Mouse (Mus musculus) kidney, embryonic 14.5 days (tissue): ENCODE measurements around the gene Trap1. TPM values are rescaled to one million over a fixed set of nuclear protein-coding genes. Genes with fewer than 3 reads are reported as not detected.
A peak's percentile ranks its signal among the peaks of the same experiment; 100 is the strongest.

Experiments
- ATAC-seq: fragments of 200-750 bp; cut with Nextera tagmentation; 2 replicates; pipeline ENCODE4 v1.8.0; 2017; ENCODE audit warnings: moderate number of reproducible peaks, mild to moderate bottlenecking, moderate TSS enrichment, moderate library complexity; ENCODE audit not compliant: low FRiP score, low TSS enrichment
- H3K27ac ChIP-seq: fragments of 300-500 bp; sonication (generic); 2 replicates; pipeline ENCODE4 v1.5.1; 2014; ENCODE audit warnings: low read depth, mild to moderate bottlenecking, low read length, moderate library complexity, mixed read lengths
- H3K27me3 ChIP-seq: fragments of 300-500 bp; sonication (generic); 2 replicates; pipeline ENCODE4 v1.6.1; 2014; ENCODE audit warnings: mild to moderate bottlenecking, low read length; ENCODE audit not compliant: control insufficient read depth, insufficient read depth
- H3K36me3 ChIP-seq: fragments of 300-500 bp; sonication (generic); 2 replicates; pipeline ENCODE4 v1.6.1; 2014; ENCODE audit warnings: low read length, mixed read lengths; ENCODE audit not compliant: control insufficient read depth, insufficient read depth
- H3K4me1 ChIP-seq: fragments of 300-500 bp; sonication (generic); 2 replicates; pipeline ENCODE4 v1.6.1; 2014; ENCODE audit warnings: low read length, mixed read lengths; ENCODE audit not compliant: control insufficient read depth, insufficient read depth
- H3K4me2 ChIP-seq: fragments of 300-500 bp; sonication (generic); replicated peaks from 2 replicates; pipeline ENCODE4 v1.6.1; 2014; ENCODE audit warnings: low read depth, mild to moderate bottlenecking, low read length
- H3K4me3 ChIP-seq: fragments of 300-500 bp; sonication (generic); 2 replicates; pipeline ENCODE4 v1.5.1; 2014; ENCODE audit warnings: mild to moderate bottlenecking, low read length
- H3K9ac ChIP-seq: fragments of 300-500 bp; sonication (generic); 2 replicates; pipeline ENCODE4 v1.6.1; 2014; ENCODE audit warnings: low read depth, mild to moderate bottlenecking, low read length, moderate library complexity
- H3K9me3 ChIP-seq: fragments of 300-500 bp; sonication (generic); 2 replicates; pipeline ENCODE4 v1.6.1; 2016; ENCODE audit warnings: low read length; ENCODE audit not compliant: control insufficient read depth
- WGBS: fragments of 180-500 bp; shearing (Covaris S2); extraction: QIAGEN DNeasy Blood & Tissue Kit; methylation state at CpG from one replicate; pipeline ENCODE4 v1.1.7; 2014; 5-methylcytosine and 5-hydroxymethylcytosine counted together
- polyA plus RNA-seq: library from polyadenylated mRNA; unstranded; fragments of >200 nt; fragmentation: Nextera tagmentation; extraction: Ambion mirVana; gene quantifications from 2 replicates; pipeline ENCODE4 v1.2.1, GENCODE M21; 2014

The Trap1 gene
- polyA plus RNA-seq, 1 experiment from 2014 or later = 116 TPM

DNA sequence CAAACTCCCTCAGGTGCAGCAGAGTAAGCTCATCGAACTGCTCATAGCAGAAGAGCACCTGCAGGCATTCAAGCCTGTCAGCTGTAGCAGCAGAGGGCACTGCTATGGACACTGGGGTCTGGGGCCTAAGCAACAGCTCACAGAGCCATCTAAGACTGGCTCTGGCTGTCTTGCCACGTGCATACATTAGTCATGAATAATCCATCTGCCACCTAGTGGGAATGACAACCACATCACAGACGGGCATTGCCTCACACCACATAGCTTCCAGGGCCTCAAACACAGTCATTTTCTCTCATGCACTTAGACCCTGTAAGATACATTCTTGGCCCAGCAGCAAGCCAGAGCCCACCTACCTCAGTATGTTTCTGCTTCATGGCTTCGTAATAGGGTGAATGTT, 32.1 kb downstream of the Trap1 start:
- no peak overlapping the region for H3K9ac ChIP-seq
- no peak overlapping the region for H3K27ac ChIP-seq
- peaks cover 87% of the 10 kb centered on the region for H3K36me3 ChIP-seq
- H3K9me3 ChIP-seq = no peaks in the 10 kb centered on the region
- no peaks in the 10 kb centered on the region for H3K27me3 ChIP-seq
- H3K4me1 ChIP-seq = no peaks in the 10 kb centered on the region
- no peak overlapping the region for H3K4me2 ChIP-seq
- WGBS = 86% methylated on average over 4 of the region's 4 CpGs
- no peak for ATAC-seq
- no peak overlapping the region for H3K4me3 ChIP-seq

DNA sequence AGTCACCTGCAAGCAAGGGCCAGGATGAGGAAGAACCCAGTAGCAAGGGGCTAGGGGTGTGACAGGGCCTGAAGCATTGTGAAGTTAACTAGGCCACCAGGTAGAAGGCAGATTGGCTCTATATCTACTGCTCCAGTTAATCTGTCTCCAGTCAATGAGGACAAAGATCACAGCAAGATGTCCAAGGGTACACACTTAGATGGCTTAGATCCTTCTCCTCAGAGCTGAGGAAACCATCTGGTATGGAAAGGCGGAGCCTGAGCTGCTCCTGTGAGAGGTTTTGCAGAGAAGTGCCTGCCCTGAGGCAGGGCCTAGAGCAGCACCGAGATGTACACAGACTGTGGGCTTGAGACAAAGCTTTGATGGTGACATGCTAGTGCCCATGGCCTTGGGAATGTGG, 33.5 kb downstream of the Trap1 start:
- WGBS = 95% methylated on average over 2 of the region's 2 CpGs
- H3K9ac ChIP-seq = no peak overlapping the region
- no peak for ATAC-seq
- H3K36me3 ChIP-seq = peaks cover 87% of the 10 kb centered on the region
- H3K4me1 ChIP-seq = no peaks in the 10 kb centered on the region
- no peak overlapping the region for H3K4me3 ChIP-seq
- no peaks in the 10 kb centered on the region for H3K27me3 ChIP-seq
- H3K27ac ChIP-seq = no peak overlapping the region
- H3K4me2 ChIP-seq = no peak overlapping the region
- H3K9me3 ChIP-seq = no peaks in the 10 kb centered on the region

DNA sequence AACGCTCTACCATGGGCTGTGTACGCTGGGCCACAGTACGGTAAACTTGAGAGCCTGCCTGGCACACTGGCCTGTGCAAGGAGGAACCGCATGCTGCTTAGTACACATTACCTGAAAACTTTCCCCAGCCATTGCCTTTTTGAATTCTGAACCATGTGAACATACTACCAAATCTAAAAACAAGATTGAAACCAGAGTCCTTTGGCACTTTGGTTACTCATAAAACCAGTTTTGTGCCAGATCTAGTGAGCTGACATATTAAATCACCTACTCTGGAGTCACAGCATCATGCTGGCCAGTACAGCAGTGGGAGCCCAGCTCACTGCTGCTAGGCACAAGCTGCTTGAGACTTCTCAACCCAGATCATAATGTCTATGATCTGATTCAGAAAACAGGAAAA, 36.0 kb downstream of the Trap1 start:
- Histone ChIP-seq H3K4me1 (no peaks in the 10 kb centered on the region), H3K36me3 (peaks cover 88% of the 10 kb centered on the region), H3K27me3 (no peaks in the 10 kb centered on the region), H3K9me3 (no peaks in the 10 kb centered on the region), H3K4me2 (no peak overlapping the region), H3K9ac (no peak overlapping the region), H3K27ac (no peak overlapping the region), H3K4me3 (no peak overlapping the region)
- 96% methylated on average over 4 of the region's 4 CpGs for WGBS
- ATAC-seq = no peak

DNA sequence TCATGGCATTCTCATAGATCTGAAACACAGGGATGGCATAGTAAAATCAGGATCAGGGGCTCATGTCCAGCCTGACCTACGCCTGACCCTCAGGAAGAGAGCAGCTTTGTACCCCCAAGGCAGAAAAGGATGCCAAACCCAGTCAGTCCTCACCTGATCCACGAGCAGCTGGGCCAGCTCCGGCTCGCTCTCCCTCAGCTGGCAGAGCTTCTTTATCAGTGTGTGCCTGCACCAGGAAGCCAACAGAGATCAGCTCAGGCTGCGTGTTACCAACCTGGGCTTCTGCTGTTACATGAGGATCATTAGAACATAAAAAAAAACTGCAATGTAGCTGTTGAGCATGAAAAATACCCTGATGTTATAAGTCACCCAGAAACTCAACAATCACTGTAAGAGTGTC, 37.4 kb downstream of the Trap1 start:
- Histone ChIP-seq H3K4me2 (no peak overlapping the region), H3K36me3 (peaks cover 79% of the 10 kb centered on the region), H3K27me3 (no peaks in the 10 kb centered on the region), H3K4me3 (no peak overlapping the region), H3K9ac (no peak overlapping the region), H3K27ac (no peak overlapping the region), H3K4me1 (no peaks in the 10 kb centered on the region), H3K9me3 (no peaks in the 10 kb centered on the region)
- WGBS = 86% methylated on average over 5 of the region's 5 CpGs
- ATAC-seq = no peak

DNA sequence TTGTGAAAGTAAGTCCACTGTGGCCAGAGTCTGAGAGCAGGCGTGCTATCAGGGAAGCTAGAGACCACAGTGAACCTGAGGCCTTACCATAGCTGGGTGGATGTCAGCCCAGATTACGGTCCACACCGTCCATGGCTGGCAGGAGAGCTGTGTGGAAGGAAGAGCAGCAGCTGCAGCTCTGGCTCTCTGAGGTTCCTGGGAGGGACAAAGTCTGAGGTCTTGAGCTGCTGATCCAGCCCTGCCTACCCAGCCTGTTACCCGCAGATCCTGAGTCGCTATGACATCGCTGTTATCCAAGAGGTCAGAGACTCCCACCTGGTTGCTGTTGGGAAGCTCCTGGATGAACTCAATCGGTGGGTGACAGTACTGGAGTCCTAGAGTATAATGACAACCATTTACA, 39.9 kb downstream of the Trap1 start:
- no peaks in the 10 kb centered on the region for H3K27me3 ChIP-seq
- no peak overlapping the region for H3K27ac ChIP-seq
- H3K9me3 ChIP-seq = no peaks in the 10 kb centered on the region
- H3K4me1 ChIP-seq = no peaks in the 10 kb centered on the region
- no peak for ATAC-seq
- H3K9ac ChIP-seq = no peak overlapping the region
- no peak overlapping the region for H3K4me2 ChIP-seq
- no peak overlapping the region for H3K4me3 ChIP-seq
- peaks cover 57% of the 10 kb centered on the region for H3K36me3 ChIP-seq
- WGBS = 95% methylated on average over 7 of the region's 7 CpGs

DNA sequence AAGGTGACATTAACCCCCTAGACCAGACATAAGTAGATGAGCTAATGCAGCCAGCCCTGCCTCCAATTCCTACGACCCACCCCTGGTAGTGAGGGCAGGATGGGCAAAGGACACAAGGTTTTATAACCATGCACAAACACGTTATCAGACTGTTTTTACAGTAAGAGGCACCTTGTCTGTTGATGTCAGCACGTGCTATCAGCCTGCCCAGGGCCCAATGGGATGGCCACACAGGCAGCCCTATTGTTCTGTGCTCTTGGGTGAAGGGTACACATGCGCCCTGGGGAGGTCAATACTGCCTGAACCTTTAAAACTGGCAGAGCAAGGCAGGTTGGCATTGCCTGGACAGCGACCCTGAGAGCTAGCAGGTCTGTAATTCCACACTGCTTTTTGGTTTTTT, 40.8 kb downstream of the Trap1 start, which contains the start of gene Dnase1:
TSS of gene Dnase1 (plus strand) at position 136 of the 400 bp plus-strand sequence.
- no peak for ATAC-seq
- Histone ChIP-seq H3K27ac (no peak within 1 kb of the TSS), H3K4me3 (no peak within 1 kb of the TSS), H3K9ac (no peak within 1 kb of the TSS), H3K36me3 (peaks cover 48% of the 10 kb centered on the region), H3K4me1 (no peaks in the 10 kb centered on the region), H3K27me3 (no peaks in the 10 kb centered on the region), H3K4me2 (no peak within 1 kb of the TSS), H3K9me3 (no peaks in the 10 kb centered on the region)
- 88% methylated on average over 5 of the region's 5 CpGs for whole genome bisulfite sequencing

DNA sequence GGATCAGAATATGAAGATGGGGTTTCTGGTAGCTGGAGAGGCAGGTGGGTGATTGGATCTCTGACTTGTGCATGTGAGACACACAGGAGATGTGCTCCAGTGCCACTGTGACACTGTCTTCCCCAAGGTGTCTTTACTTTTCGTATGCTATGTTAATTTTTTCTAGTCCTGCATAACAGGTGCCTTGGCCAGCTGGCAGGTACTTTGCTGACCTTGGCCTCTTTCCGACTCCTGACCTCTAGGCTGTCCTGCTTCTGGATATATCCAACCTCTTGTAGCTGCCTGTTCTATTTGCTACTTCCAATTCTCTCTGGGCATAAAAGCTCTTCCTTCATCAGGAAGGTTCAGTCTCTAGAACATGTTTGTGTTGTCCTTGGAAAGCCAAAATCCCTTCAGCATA, 42.1 kb downstream of the Trap1 start:
- Histone ChIP-seq H3K36me3 (peaks cover 42% of the 10 kb centered on the region), H3K9me3 (no peaks in the 10 kb centered on the region), H3K4me2 (no peak overlapping the region), H3K27me3 (no peaks in the 10 kb centered on the region), H3K4me3 (no peak overlapping the region), H3K4me1 (no peaks in the 10 kb centered on the region), H3K27ac (no peak overlapping the region), H3K9ac (no peak overlapping the region)
- WGBS = 85% methylated on average over 2 of the region's 2 CpGs
- ATAC-seq = no peak

DNA sequence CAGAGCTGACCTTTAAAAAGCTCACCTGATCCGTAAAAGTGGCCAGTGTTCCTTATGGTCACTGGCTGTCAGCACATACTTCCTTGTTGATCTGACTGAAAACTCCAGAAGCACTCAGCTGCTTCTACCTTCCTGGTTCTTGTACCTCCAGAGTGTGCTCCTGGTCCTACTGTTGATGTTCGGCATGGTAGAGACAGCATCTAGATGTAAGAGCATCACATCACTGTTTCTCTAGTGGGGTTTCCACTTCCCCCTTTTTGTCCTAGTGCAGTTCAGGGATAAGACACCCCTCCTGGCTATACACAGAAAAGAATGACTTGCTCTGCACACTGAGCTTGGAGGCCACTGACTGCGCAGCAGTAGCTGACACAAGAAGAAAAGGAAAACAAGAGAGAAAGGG, 43.2 kb downstream of the Trap1 start:
- Histone ChIP-seq H3K4me3 (no peak overlapping the region), H3K9me3 (no peaks in the 10 kb centered on the region), H3K4me1 (0 out of 2 replicates have a peak, but pooled peaks cover 7% of the 10 kb centered on the region), H3K9ac (no peak overlapping the region), H3K27ac (peak overlapping the region; percentile 26; the same call in 1 of the 2 replicates), H3K36me3 (peaks cover 31% of the 10 kb centered on the region), H3K27me3 (no peaks in the 10 kb centered on the region), H3K4me2 (no peak overlapping the region)
- ATAC-seq = no peak
- WGBS = 77% methylated on average over 3 of the region's 3 CpGs

DNA sequence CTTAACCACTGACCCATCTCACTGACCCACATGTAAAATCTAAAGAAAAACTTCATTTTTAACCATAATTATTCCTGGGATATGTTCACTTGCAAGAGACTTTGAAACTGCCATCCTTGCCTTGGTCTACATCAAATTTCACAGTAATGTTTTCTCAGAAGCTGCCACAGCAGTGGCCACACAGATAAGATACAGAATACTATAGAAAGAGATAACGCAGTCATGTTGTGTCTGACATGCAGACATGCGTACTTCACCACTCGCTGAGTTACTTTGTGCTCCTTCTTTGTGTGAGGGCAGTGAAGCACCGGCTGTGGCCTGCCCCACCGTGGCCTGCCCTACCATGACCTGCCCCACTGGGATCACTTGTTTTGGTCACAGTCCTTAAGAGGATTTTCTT, 43.7 kb downstream of the Trap1 start:
- Histone ChIP-seq H3K9ac (no peak overlapping the region), H3K4me1 (0 out of 2 replicates have a peak, but pooled peaks cover 7% of the 10 kb centered on the region), H3K36me3 (peaks cover 26% of the 10 kb centered on the region), H3K4me2 (no peak overlapping the region), H3K4me3 (no peak overlapping the region), H3K9me3 (no peaks in the 10 kb centered on the region), H3K27me3 (no peaks in the 10 kb centered on the region), H3K27ac (0 out of 2 replicates have a peak overlapping the region, but pooled peaks have one; percentile 51)
- 50% methylated on average over 5 of the region's 5 CpGs for WGBS
- no peak for ATAC-seq
